Mouse (Mus musculus): ENCODE data around the gene Rab5c. TPM values are rescaled to one million over a fixed set of nuclear protein-coding genes. Genes with fewer than 3 reads are reported as not detected.

The Rab5c gene
- polyA plus RNA-seq, 1 experiment = 183 TPM

DNA sequence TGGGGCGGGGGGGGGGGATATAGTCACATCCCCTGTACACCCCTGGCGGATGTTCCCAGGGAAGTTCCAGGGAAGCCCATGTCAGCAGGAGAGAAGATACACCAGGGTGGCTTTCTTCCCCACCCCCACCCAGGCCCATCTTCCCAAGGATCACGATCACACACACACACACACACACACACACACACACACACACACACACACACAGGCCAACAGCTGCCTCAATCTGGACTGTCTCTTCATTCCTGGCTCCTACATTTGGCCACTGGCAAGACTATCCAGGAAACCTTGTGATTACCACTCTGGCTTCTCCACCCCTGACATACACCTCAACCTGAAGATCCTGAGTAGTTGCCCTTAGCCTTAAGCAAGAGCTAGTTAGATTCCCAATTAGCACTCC, 52.6 kb downstream of the Rab5c start:
- Histone ChIP-seq H3K27ac (ENCODE audit: insufficient read depth, low read length) (no peak overlapping the region), H3K4me1 (ENCODE audit: control insufficient read depth, insufficient read depth, insufficient read length) (no peaks in the 10 kb centered on the region), H3K4me3 (ENCODE audit: extremely low read depth, insufficient read depth, insufficient read length) (no peak overlapping the region), H3K36me3 (ENCODE audit: control insufficient read depth, insufficient read depth, low read length) (no peaks in the 10 kb centered on the region), H3K27me3 (ENCODE audit: control insufficient read depth, insufficient read depth, low read length) (no peaks in the 10 kb centered on the region)
- DNase-seq (ENCODE audit: low read depth in 1 of 2, low spot score in 2 of 2) = no peak
- TF ChIP-seq POLR2A (IDR thresholded peaks at IDR 0.05; ENCODE audit: low read depth, low read length) = no peak
- no peak for TF ChIP-seq CTCF (IDR thresholded peaks at IDR 0.05; ENCODE audit: extremely low read depth, insufficient read depth, insufficient read length, insufficient replicate concordance)
- 75% methylated on average over 3 of the region's 3 CpGs for WGBS

- Histone ChIP-seq H3K27me3 (ENCODE audit: control insufficient read depth, insufficient read depth, low read length) (no peaks in the 10 kb centered on the region), H3K27ac (ENCODE audit: insufficient read depth, low read length) (no peak overlapping the region), H3K4me1 (ENCODE audit: control insufficient read depth, insufficient read depth, insufficient read length) (no peaks in the 10 kb centered on the region), H3K36me3 (ENCODE audit: control insufficient read depth, insufficient read depth, low read length) (no peaks in the 10 kb centered on the region), H3K4me3 (ENCODE audit: extremely low read depth, insufficient read depth, insufficient read length) (no peak overlapping the region)
- no peak for DNase-seq (ENCODE audit: low read depth in 1 of 2, low spot score in 2 of 2)
- 48% methylated on average over 2 of the region's 2 CpGs for WGBS
- TF ChIP-seq CTCF (IDR thresholded peaks at IDR 0.05; ENCODE audit: extremely low read depth, insufficient read depth, insufficient read length, insufficient replicate concordance) (no peak), POLR2A (IDR thresholded peaks at IDR 0.05; ENCODE audit: low read depth, low read length) (no peak)
Observed at GRCm38 (mm10) chr11:100684084-100684483, 53.9 kb downstream of the Rab5c start.

DNA sequence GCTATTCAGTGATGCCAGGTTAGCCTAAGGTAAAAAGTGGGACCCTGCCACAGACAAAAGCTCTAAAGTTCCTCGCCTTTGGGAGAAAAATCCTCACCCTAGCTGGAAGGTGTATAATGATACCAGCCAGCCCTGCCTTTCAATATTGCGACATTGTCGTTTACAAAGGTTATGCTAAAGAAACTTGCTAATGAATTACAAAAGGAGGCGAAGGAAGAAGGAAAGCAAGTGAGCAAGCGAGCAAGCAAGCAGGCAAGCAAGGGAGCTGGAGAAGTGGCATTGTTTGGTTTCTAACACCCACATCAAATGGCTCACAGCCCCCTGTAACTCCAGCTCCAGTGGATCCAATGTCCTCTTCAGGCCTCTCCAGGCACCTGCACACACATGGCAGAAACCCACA, 55.5 kb downstream of the Rab5c start:
- WGBS = 87% methylated on average over 5 of the region's 5 CpGs
- TF ChIP-seq CTCF (IDR thresholded peaks at IDR 0.05; ENCODE audit: extremely low read depth, insufficient read depth, insufficient read length, insufficient replicate concordance) (no peak), POLR2A (IDR thresholded peaks at IDR 0.05; ENCODE audit: low read depth, low read length) (no peak)
- Histone ChIP-seq H3K27ac (ENCODE audit: insufficient read depth, low read length) (no peak overlapping the region), H3K4me3 (ENCODE audit: extremely low read depth, insufficient read depth, insufficient read length) (no peak overlapping the region), H3K27me3 (ENCODE audit: control insufficient read depth, insufficient read depth, low read length) (peaks cover 1% of the 10 kb centered on the region; the same call in 1 of the 2 replicates), H3K4me1 (ENCODE audit: control insufficient read depth, insufficient read depth, insufficient read length) (no peaks in the 10 kb centered on the region), H3K36me3 (ENCODE audit: control insufficient read depth, insufficient read depth, low read length) (no peaks in the 10 kb centered on the region)
- DNase-seq (ENCODE audit: low read depth in 1 of 2, low spot score in 2 of 2) = no peak

DNA sequence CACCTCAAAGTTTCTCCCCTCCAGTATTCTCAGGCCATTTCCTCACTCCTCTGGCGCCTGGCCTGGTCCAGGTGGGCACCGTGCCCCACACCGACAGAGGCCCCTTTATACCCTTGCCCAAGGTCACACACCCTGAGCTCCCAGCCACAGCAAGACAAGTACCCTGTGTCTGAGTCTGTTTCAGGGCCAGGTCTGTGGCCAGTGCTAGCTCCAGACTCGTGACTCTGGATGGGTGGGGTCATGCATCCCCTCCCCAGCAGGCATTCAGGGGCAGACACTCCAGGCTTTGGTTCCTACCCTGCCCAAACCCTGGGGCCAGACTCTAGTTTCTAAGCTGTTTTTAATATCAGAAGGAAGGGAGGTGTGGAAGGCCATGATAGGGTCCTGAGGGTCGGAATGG, 56.2 kb downstream of the Rab5c start:
- H3K27ac ChIP-seq (ENCODE audit: insufficient read depth, low read length) = no peak overlapping the region
- no peaks in the 10 kb centered on the region for H3K36me3 ChIP-seq (ENCODE audit: control insufficient read depth, insufficient read depth, low read length)
- peaks cover 1% of the 10 kb centered on the region; the same call in 1 of the 2 replicates for H3K27me3 ChIP-seq (ENCODE audit: control insufficient read depth, insufficient read depth, low read length)
- no peak for DNase-seq (ENCODE audit: low read depth in 1 of 2, low spot score in 2 of 2)
- 88% methylated on average over 5 of the region's 5 CpGs for WGBS
- TF ChIP-seq POLR2A (IDR thresholded peaks at IDR 0.05; ENCODE audit: low read depth, low read length) (no peak), CTCF (IDR thresholded peaks at IDR 0.05; ENCODE audit: extremely low read depth, insufficient read depth, insufficient read length, insufficient replicate concordance) (no peak)
- no peaks in the 10 kb centered on the region for H3K4me1 ChIP-seq (ENCODE audit: control insufficient read depth, insufficient read depth, insufficient read length)
- no peak overlapping the region for H3K4me3 ChIP-seq (ENCODE audit: extremely low read depth, insufficient read depth, insufficient read length)

DNA sequence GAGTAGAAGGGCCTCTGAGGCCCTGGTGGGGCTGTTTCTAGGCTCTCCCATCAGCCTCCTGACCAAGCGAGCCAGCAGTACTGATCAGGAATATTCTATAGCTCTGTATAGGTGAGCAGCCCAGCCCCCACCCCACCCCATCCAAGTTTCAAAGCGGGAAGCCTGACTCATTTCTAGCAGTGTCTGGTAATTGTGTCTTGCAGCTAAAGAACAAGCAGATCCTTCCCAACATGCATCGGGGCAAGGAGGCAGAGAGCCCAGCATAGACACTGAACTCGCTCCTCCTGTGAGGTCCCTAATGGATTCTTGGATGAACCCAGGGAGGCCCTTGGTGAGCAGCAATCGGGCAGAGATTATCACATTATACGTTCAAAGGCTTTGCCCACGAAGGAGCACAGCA, 60.2 kb downstream of the Rab5c start:
- H3K27ac ChIP-seq (ENCODE audit: insufficient read depth, low read length) = no peak overlapping the region
- no peak overlapping the region for H3K4me3 ChIP-seq (ENCODE audit: extremely low read depth, insufficient read depth, insufficient read length)
- H3K27me3 ChIP-seq (ENCODE audit: control insufficient read depth, insufficient read depth, low read length) = peaks cover 1% of the 10 kb centered on the region; the same call in 1 of the 2 replicates
- no peaks in the 10 kb centered on the region for H3K4me1 ChIP-seq (ENCODE audit: control insufficient read depth, insufficient read depth, insufficient read length)
- no peak for DNase-seq (ENCODE audit: low read depth in 1 of 2, low spot score in 2 of 2)
- 79% methylated on average over 7 of the region's 7 CpGs for WGBS
- H3K36me3 ChIP-seq (ENCODE audit: control insufficient read depth, insufficient read depth, low read length) = no peaks in the 10 kb centered on the region
- TF ChIP-seq CTCF (IDR thresholded peaks at IDR 0.05; ENCODE audit: extremely low read depth, insufficient read depth, insufficient read length, insufficient replicate concordance) (no peak), POLR2A (IDR thresholded peaks at IDR 0.05; ENCODE audit: low read depth, low read length) (no peak)

GRCm38 (mm10) chr11:100673169-100673568, 64.8 kb downstream of the Rab5c start:
- H3K27ac ChIP-seq (ENCODE audit: insufficient read depth, low read length) = no peak overlapping the region
- no peak for DNase-seq (ENCODE audit: low read depth in 1 of 2, low spot score in 2 of 2)
- no peaks in the 10 kb centered on the region for H3K36me3 ChIP-seq (ENCODE audit: control insufficient read depth, insufficient read depth, low read length)
- H3K4me3 ChIP-seq (ENCODE audit: extremely low read depth, insufficient read depth, insufficient read length) = no peak overlapping the region
- TF ChIP-seq CTCF (IDR thresholded peaks at IDR 0.05; ENCODE audit: extremely low read depth, insufficient read depth, insufficient read length, insufficient replicate concordance) (no peak), POLR2A (IDR thresholded peaks at IDR 0.05; ENCODE audit: low read depth, low read length) (no peak)
- 23% methylated on average over 23 of the region's 23 CpGs for WGBS
- H3K4me1 ChIP-seq (ENCODE audit: control insufficient read depth, insufficient read depth, insufficient read length) = no peaks in the 10 kb centered on the region
- peaks cover 1% of the 10 kb centered on the region; the same call in 1 of the 2 replicates for H3K27me3 ChIP-seq (ENCODE audit: control insufficient read depth, insufficient read depth, low read length)

DNA sequence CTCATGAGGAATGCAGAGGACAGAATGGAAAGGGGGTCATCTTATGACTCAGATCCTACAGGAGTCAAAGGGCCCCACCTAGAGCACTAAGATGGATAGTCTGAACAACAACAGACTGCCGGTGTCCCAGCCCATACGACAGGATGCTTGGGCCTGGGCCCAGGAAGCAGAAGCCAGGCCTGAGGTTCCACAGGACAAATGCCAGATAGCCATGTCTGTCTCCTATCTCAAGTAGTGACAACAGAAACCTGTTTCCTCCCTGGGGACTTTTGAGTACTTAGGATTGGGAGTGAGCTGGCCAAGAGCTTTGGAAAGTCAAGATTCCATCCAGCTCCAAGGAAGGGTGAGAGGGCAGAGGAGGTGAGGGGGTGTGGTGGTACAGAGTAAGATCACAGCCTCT, 66.1 kb downstream of the Rab5c start:
- whole genome bisulfite sequencing = 73% methylated on average over 2 of the region's 2 CpGs

More for the DNA sequence above, 66.1 kb downstream of the Rab5c start:
- TF ChIP-seq POLR2A (IDR thresholded peaks at IDR 0.05; ENCODE audit: low read depth, low read length) = no peak
- TF ChIP-seq CTCF (IDR thresholded peaks at IDR 0.05; ENCODE audit: extremely low read depth, insufficient read depth, insufficient read length, insufficient replicate concordance) = no peak
- Histone ChIP-seq H3K27me3 (ENCODE audit: control insufficient read depth, insufficient read depth, low read length) (no peaks in the 10 kb centered on the region; the same call in 1 of the 2 replicates), H3K27ac (ENCODE audit: insufficient read depth, low read length) (no peak overlapping the region), H3K36me3 (ENCODE audit: control insufficient read depth, insufficient read depth, low read length) (no peaks in the 10 kb centered on the region), H3K4me3 (ENCODE audit: extremely low read depth, insufficient read depth, insufficient read length) (no peak overlapping the region), H3K4me1 (ENCODE audit: control insufficient read depth, insufficient read depth, insufficient read length) (no peaks in the 10 kb centered on the region)
- DNase-seq (ENCODE audit: low read depth in 1 of 2, low spot score in 2 of 2) = no peak
